Mouse (Mus musculus): ENCODE data around the gene Wwp2. TPM values are rescaled to one million over a fixed set of nuclear protein-coding genes. Genes with fewer than 3 reads are reported as not detected.
A peak's percentile ranks its signal among the peaks of the same experiment; 100 is the strongest.

Gene Wwp2
- total RNA-seq, 2 experiments from 2014 or later: 34.8 to 36.1 TPM

DNA sequence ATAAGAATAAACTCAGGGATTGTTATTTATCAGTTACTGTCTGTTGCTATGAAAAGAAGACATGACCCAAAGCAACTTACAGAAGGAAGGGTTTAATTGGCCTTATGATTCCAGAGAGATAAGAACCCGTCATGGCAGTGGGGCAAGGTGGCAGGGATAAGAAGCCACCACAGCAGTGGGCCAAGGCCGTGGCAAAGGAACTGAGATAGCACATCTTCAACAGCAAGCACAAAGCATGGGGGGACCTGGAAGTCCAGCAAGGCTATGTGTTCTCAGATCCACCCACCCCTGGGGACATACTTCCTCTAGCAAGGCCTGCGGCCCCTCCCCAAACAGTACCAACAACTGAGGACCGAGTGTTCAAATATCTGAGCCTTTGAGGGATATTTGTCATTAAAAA is 141.5 kb downstream of the Wwp2 start:
- no peak for DNase-seq (ENCODE audit: extremely low spot score in 1 of 2, low spot score in 2 of 2)
- intact Hi-C loops (cut with DNase I): loop anchor here (2.0 kb wide), 1 partner anchor 123 kb away; no protein-coding TSS in a partner anchor

DNA sequence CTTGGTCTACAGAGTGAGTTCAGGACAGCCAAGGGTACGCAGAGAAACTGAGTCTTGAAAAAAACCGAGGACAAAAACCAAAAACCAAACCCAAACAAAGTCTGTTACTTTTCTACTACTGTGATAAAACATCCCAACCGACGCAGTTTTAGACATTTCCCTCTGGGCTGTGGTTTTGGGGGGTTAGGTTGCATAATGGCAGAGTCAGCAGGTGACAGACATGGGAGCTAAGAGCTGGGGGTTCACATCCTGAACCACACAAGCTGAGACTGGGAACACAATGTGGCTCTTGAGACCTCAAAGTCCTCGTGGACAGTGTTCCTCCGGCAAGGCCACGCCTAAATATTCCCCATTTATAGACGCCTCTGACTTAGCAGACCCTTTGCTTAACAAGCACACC is 142.0 kb downstream of the Wwp2 start:
- intact Hi-C loops (cut with DNase I): no loop called here
- DNase-seq (ENCODE audit: extremely low spot score in 1 of 2, low spot score in 2 of 2): no peak

DNA sequence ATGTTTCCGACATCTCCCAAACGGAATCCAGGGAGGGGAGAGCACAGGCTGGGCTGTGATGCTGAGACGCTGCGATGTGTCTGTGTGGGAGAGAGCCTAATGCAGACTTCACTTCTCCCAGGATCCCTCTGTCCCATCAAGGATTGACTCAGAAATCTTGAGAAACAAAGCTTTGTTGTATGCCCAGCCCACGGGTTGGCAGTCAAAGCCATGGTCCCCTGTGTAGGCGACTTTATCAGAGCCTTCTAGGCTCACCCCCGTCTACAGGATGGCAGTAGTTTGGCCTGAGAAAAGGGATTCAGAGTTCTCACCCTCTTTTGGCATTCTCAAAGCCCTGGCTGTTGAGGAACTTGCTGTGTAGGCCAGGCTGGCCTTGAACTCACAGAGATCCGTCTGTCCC is 142.4 kb downstream of the Wwp2 start:
- no peak for DNase-seq (ENCODE audit: extremely low spot score in 1 of 2, low spot score in 2 of 2)
- intact Hi-C loops (cut with DNase I): no loop called here

DNA sequence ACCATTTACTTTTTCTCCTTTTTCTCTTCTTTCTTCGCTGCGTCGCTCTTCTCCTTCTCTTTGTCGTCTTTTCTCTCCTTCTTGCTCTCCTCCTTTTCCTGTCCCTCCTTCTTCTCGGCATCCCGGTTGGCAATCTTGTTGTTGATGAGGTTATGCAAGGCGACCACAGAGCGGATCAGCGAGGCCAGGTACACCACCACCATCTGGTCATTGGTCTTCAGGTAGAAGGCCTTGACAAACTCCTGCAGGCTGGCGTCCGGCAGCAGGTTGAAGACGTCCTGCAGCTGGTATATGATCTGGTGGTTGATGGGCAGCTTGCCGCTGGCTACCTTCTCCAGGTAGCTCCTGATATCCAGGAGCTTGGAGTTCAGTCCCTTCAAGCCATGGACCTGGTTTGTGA is 144.7 kb downstream of the Wwp2 start:
- intact Hi-C loops (cut with DNase I): loop anchor here (10.0 kb wide), 1 partner anchor 476 kb away; no protein-coding TSS in a partner anchor
- DNase-seq (ENCODE audit: extremely low spot score in 1 of 2, low spot score in 2 of 2): no peak

DNA sequence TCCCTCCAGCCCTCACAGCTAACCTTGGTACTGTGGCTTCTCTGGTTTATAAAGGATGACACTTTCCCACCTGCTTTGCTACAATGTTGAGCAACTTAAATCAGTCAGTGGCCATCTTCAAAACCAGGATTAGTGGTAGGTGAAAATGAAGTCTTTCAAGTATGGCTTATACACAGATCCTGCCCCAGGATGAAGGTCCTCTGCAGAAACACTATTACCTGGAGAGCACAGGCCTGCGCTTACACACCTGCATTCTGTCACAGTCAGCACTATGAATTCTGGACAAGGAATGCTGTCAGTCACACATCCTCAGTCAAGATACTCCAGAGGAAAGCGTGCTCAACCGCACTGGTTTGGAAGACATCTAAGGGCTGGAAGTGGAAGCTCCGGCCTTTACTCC is 145.4 kb downstream of the Wwp2 start:
- no peak for DNase-seq (ENCODE audit: extremely low spot score in 1 of 2, low spot score in 2 of 2)
- intact Hi-C loops (cut with DNase I): loop anchor here (10.0 kb wide), 1 partner anchor 477 kb away; no protein-coding TSS in a partner anchor

DNA sequence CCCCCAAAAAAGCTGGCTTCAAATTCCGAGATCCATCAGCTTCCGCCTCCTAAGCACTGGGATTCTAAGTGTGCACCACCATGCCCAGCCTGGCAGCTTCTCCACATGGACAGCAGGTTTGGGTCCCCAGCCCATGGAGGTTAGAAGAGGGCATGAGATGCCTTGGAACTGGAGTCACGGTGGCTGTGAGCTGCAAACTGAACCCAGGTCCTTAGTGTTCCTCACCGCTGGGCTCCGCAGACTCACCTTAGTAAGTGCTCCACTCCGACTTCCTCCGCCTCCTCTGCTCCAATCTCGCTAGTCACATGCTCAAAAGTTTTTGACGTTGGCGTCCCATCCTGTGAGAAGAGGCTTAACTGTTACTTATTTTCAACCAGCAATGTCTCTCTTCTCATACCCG is 146.0 kb downstream of the Wwp2 start:
- DNase-seq (ENCODE audit: extremely low spot score in 1 of 2, low spot score in 2 of 2): no peak
- intact Hi-C loops (cut with DNase I): loop anchor here (10.0 kb wide), 1 partner anchor 477 kb away; no protein-coding TSS in a partner anchor

DNA sequence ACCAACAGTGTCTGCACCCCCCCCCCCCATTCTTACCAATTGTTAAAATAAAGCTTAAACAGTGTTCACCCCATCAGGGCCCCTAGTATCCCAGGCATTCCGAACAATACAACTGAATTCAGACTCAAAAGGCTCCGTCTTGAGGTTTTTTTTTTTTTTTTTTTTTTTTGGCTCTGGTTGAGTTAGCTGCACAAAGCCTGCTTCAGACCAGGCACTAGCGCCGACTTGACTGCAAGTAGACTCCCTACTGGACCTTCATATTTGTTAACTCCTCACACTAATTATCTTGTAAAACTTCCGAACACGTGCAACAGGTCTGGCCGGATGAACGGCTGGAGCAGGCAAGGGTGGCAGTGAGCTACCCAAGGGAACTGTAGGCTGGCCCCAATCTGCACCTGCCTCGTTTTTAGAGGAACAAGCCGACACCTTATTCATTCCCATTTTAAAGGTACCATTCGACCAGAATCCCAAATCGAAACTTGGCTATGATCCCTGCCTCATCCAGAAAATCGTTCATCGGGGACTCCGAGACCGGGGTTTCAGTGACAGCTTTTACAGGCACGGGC is 151.3 kb downstream of the Wwp2 start:
- DNase-seq (ENCODE audit: extremely low spot score in 1 of 2, low spot score in 2 of 2): peak in 1 of 2 experiments; percentile 20

DNA sequence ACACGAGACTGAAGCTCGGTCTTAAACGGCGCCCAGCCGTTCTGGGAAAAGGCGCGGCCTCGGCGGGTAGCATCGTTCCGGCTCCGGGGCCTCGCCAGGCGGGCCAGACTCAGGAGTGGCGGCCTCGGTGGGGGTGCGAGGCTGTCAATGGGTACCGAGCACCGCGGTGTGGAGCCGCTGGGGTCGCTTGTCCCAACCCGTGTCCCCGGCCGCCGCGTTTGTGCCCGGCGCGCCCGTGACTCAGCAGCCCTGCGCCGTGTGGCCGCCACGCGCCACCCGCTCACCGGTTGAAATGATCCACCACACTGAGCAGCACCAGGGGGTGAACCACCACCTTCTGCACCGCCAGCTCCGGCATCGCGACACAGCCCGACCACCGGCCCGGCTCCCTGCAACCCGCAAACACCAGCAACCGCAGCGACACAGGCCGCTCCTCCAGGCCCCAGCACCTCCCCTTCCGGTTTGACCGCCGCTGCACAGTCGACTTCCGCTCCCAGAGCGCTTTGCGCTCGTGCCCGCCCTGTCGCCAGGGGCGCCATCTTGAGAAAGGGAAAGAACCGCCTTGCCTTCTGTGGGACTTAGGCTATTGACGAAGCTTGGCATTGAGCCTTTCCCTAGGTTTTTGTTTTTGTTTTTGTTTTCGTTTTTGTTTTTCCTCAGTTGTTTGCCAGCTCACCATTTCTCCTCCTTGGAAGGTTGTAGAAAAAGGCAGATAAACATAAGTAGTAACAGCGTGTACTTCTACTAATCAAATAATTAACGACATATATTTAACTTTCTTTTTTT is 152.0 kb downstream of the Wwp2 start, which contains the start of gene Psmd7:
Gene Psmd7, minus strand, starts transcription at position 470 of the 786 bp plus-strand sequence.
- intact Hi-C loops (cut with DNase I): loop anchor here (10.0 kb wide), 1 partner anchor 483 kb away; no protein-coding TSS in a partner anchor
- peak; percentile 91 to 96 for DNase-seq (ENCODE audit: extremely low spot score in 1 of 2, low spot score in 2 of 2)

More for the DNA sequence above, 151.3 kb downstream of the Wwp2 start:
- intact Hi-C loops (cut with DNase I): loop anchor here (10.0 kb wide), 1 partner anchor 483 kb away; no protein-coding TSS in a partner anchor

DNA sequence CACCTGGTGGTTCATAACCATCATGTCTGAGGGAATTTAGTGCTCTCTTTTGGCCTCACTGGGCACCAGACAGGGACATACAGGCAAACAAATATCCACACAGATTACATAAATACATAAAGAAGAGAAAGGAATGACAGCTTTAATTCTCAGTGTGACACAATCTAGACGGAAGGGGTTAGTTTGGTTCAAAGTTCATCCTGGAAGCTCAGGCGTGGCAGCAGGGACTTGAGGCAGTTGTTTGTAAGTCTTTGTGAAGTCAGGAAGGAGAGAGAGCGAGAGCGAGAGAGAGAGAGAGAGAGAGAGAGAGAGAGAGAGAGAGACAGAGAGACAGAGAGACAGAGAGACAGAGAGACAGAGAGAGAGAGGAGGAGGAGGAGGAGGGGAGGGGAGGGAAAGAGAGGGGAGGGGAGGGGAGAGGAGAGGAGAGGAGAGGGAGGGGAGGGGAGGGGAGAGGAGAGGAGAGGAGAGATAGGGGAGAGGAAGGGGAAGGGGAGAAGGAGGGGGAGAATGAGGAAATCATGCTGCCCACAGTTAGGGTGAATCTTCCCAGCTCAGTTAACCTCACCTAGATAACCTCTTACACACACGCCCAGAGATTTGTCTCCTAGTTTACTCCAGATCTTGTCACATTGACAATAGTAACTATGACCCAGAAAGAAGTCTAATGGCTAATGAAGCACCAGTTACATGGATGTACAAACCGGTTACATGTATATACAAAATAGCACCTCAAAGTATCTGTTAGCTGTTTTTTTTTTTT is 158.0 kb downstream of the Wwp2 start:
- DNase-seq (ENCODE audit: extremely low spot score in 1 of 2, low spot score in 2 of 2): no peak
- intact Hi-C loops (cut with DNase I): no loop called here

DNA sequence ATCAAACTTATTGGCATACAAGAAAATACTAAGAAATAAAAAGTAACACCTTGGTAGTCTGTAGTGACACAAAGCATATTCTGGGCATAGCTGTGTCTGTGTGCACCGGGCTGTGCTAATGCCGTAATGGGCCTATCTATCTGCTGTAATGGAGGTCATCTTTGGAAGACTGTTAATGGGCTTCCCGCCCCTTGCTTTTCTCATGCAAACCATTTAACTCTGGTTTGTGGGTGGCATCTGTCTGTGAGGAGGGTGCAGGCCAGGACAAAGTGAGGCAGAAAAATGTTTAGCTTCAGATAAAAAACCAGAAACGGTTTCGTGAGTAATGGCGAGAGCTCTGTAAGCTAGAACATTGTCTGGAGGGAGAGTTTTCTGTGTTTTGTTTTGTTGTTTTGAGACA is 158.7 kb downstream of the Wwp2 start:
- no peak for DNase-seq (ENCODE audit: extremely low spot score in 1 of 2, low spot score in 2 of 2)
- intact Hi-C loops (cut with DNase I): no loop called here

DNA sequence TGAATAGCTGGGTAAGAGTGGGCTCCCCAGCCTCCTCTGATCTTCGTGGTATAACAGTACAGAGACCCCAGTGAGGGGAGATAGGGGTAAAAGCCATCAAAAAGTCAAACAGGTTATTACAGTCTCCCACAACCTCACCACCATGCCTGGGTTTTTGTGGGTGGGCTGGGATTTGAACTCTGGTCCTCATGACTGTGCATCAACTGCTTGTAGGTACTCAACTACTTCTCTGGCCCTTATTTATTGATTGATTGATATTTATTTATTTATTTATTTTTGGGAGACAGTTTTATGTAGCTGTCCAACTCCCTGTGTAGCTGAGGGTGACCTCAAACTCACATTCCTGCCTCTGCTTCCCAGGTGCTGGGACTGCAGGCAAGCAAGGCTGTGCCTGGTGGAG is 161.6 kb downstream of the Wwp2 start:
- intact Hi-C loops (cut with DNase I): no loop called here
- DNase-seq (ENCODE audit: extremely low spot score in 1 of 2, low spot score in 2 of 2): no peak

DNA sequence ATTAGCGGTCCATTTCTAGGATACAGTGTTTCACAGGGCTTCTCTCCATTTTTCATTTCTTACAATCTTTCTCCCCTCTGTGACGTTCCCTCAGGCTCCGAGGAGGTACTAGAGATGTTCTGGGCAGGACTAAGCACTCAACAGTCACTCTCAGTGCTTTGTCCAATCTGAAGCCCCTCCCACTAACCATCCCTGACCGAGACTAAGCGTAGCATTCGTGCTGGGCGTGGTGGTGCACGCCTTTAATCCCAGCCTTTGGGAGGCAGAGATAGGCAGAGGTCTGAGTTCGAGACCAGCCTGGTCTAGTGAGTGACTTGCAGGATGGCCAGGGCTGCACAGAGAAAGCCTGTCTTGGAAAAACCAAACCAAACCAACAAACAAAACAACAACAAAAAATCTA is 163.5 kb downstream of the Wwp2 start:
- intact Hi-C loops (cut with DNase I): loop anchor here (5.0 to 10.0 kb wide), 2 partner anchors 345 to 1588 kb away; partner anchors contain the start of gene Zfhx3
- no peak for DNase-seq (ENCODE audit: extremely low spot score in 1 of 2, low spot score in 2 of 2)

DNA sequence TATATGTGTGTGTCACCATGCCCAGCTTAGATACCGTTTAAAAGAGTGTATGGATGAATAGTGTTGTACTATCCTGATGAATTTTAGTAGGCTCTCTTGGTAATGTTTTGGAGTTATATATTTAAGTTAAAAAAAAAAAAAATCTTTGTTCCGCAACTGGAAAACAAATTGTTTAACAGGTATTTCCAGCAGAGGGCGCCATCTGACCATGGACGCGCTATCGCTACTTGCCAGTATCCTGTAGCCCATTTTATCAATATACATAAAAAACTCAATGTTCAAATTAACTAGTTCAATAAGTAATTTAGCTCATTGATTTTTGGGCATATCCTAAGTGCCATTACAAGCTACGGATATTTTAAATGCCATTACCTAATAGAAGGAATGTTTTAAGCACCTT is 166.9 kb downstream of the Wwp2 start:
- intact Hi-C loops (cut with DNase I): loop anchor here (5.0 to 10.0 kb wide), 2 partner anchors 342 to 1584 kb away; partner anchors contain the start of gene Zfhx3
- DNase-seq (ENCODE audit: extremely low spot score in 1 of 2, low spot score in 2 of 2): peak; percentile 59 to 78

Small RNA genes lying within 50 kb of the gene (microRNA-seq; reads per million reads assigned to microRNA genes)
- 1,121 reads per million, percentile 79 among the genes with 10 or more reads in this experiment for gene Mir140

Other genes starting within 250 kb of the Wwp2 start
- gene Nfat5, start 142.9 kb upstream of the Wwp2 start, total RNA-seq (2021): 10 to 100 TPM; 32.7 to 33.6 TPM
- 1 to 10 TPM; 3.0 to 3.4 TPM for gene Nqo1, start 33.2 kb upstream of the Wwp2 start, total RNA-seq (2021)
- 10 to 100 TPM; 32.7 to 38.0 TPM for gene Nob1, start 11.3 kb upstream of the Wwp2 start, total RNA-seq (2021)
- gene Psmd7, start 152.1 kb downstream of the Wwp2 start, total RNA-seq (2021): 100 to 1,000 TPM; 107 TPM